Mouse (Mus musculus): ENCODE measurements around the gene Gm11733.
A peak's percentile ranks its signal among the peaks of the same experiment; 100 is the strongest.
"Not testable (repeated sequence)": the region's sequence is repeated elsewhere in the genome, so short reads cannot be mapped to it uniquely, and the experiment has no call there.

Gm11733 gene

DNA sequence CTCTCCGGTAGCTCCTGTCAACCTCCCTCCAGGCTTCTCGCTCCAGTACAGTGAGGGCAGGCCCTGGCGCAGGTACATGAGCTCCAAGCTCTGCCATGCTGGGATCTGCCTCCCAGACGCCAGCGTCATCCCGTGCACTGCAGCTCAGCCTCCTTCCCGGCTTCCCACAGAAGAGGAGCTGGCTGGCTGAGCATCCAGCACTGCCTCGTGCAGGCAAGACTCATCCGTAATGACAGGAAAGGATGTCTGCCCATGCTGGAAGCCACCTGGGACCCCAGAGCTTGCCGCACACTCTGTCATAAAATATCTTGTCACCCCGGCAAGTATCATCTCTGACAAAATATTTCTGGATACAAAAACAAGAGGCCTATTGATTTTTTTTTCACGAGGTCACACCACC, at the start of gene Gm11733:
Gene Gm11733, plus strand, starts transcription at position 171 of the 400 bp plus-strand sequence.
- no peak for DNase-seq (ENCODE audit: low spot score)

GRCm38 (mm10) chr11:117436401-117437109, 47.6 kb upstream of the Gm11733 start:
- no peak for DNase-seq (ENCODE audit: low spot score)

DNA sequence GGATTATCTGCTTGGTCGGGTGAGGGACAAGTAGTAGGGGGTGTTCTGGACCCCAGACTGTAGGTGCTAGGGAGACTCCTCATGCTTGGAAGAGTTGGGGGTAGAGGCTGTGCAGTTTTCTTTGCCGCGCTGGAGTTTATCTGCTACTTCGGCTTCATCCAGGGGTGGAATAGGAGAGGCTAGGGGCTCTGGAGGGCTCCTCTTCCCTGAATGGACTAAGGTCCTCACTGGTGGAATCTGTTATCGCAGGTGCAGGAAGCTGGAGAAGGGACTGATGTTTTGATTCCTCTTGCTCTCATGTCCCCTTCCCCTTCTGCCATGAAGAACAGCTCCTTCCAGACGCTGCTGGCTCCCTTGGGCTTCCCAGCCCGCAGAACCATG, 47.1 kb upstream of the Gm11733 start:
- DNase-seq (ENCODE audit: low spot score): no peak

DNA sequence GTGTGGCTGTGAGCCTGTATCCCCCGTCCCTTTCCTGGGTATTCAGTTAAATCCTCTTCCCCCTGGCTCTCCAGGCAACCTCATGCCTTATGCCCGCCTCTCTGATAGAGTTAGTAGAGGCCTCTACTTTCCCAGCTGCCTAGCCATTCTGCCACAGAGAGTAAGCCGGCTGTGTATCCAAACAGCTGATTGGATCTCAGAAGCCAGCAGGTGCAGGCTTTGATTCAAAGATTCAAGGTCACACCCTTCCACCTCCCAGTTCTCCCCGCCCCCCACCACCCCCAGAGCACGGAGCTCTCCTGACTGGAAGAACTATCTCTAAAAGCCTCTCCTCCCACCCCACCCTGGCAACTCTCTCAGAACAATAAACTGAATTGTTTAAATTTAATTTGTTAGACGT, 45.8 kb upstream of the Gm11733 start:
- no peak for DNase-seq (ENCODE audit: low spot score)

- DNase-seq (ENCODE audit: low spot score): no peak
Observed at GRCm38 (mm10) chr11:117440865-117441425, 43.2 kb upstream of the Gm11733 start.

DNA sequence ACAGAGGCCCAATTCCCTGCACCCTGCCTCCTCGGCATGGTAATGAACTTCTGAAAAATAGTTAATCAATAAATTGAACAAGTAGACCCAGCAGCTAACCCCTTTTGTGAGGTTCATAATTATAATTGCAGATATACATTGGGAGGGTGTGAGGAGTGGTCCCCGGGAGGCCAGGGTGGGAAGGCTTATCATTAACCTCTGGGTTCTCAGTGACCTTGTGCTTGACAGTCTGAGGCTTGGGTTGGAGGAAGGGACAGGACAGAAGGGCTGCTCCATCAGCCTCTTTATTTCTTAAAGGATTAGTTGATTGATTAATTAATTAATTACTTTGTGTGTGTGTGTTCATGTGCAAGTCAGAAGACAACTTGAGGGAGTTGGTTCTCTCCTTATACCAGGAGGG, 40.1 kb upstream of the Gm11733 start:
- no peak for DNase-seq (ENCODE audit: low spot score)

DNA sequence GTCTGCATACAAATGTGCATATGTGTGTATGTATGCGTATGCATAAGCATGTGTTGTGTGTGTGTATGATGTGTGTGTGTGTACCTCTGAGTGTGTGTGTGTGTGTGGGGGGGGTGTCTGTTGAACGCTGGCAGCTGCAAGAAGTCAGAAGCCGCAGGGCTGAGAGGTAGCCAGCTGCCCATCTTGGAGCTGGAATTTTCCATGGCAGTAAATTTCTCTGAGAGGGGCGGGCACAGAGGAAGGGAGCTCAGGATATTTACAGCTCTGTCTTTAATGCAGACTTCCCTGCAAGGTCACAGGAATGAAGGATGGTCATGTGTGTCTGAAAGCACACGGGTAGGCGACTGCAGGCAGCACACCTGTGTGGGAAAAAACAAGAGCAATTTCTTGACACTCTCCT, 38.5 kb upstream of the Gm11733 start:
- no peak for DNase-seq (ENCODE audit: low spot score)

DNA sequence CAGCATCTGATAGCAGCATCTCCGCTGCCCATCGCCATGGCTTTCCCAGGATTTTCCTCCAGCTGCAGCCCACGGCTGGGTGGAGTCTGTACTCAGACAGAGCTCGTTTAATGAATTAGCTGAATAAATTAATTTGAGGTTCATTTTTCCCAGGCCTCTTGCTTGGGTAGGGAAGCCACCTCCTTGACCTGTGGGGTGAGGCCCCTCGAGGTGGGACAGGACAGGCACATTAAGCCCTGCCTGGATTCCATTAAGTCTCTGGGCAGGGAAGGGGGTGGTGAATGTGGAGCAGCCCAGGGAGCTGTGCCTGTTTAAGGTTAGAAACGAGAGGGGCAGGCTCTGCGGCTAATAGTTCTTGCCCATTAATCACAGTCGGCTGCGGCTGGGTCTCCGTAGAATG, 30.1 kb upstream of the Gm11733 start:
- peak; percentile 20 for DNase-seq (ENCODE audit: low spot score)

DNA sequence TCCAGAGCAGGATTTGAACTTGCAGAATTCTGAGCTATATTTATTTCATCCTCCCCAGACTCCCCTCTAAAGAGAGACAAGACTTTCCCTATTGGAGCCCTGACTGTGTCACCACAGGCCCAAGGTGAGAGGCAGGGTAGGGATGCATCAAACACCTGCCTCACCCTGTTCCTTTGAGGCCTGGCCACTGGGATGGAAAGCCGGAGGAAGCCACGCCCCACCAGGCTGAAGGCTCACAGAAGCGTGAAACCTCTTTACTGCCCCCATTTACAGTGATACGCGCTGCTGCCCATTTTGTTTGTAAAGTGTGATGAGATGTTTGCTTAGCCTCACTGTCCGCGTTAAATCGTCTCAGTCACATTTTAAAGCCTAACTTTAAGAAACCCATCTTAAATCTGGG, 25.0 kb upstream of the Gm11733 start:
- no peak for DNase-seq (ENCODE audit: low spot score)

GRCm38 (mm10) chr11:117462202-117462864, 21.8 kb upstream of the Gm11733 start:
- DNase-seq (ENCODE audit: low spot score): peak; percentile 19

- not testable (repeated sequence) for DNase-seq (ENCODE audit: low spot score)
Observed at GRCm38 (mm10) chr11:117463416-117463815, 20.8 kb upstream of the Gm11733 start.

- no peak for DNase-seq (ENCODE audit: low spot score)
Observed at GRCm38 (mm10) chr11:117466292-117466691, 17.9 kb upstream of the Gm11733 start.

- no peak for DNase-seq (ENCODE audit: low spot score)
Observed at GRCm38 (mm10) chr11:117466911-117467310, 17.3 kb upstream of the Gm11733 start.

DNA sequence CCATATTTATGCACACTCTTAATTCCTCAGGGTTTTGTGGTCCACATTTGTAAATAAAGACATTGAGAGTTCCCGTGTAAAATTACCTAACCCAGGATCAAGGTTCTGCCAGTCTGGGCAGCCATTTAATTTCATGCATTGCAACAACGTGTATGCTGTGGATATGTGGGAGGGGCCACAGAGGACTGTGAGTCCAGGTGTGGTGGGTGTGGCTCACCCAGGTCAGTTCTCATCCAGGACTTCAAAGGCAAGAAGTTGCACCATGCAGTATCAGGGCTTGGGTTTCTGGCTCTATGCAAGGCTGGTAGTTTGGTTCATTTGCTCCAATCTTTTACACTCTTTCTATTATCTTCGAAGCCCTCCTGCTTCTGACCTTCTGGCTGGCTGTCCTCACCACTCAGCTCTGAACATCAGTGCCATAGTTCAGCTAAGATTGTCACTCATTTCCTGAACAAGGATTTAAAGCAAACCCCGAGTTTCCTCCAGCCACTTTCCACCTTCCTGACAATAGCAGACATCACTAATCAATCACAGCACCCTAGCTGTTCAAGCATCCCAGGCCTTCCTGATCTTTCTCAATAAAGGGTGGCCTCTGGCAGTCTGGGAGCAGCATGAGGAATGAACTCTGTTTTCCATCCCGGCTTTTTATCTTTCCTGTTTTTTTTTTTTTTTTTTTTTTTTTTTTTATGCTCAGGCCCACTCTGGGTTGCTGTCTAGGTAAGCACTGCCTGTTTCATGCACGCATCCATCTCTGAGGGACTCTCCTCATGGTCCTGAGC, 15.4 kb upstream of the Gm11733 start:
- DNase-seq (ENCODE audit: low spot score): no peak

DNA sequence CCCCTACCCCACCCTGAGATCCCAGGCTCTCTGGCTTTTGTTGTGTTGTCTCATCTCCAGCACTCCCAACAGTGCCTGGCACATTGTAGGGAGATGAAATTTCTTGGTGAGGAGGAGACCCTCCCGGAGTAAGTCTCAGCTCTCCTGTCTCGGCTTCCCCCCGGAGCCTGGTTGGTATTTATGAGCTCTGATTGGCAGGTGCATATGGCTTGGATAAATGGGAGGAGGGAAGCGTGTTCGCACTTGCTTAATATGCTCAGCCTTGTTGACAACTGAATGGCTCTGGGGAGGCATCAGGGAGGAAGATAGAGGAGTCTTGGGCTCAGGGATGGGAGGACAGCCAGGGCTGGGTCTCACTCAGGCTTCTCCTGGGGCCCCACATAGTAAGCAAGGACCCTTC, 14.4 kb upstream of the Gm11733 start:
- no peak for DNase-seq (ENCODE audit: low spot score)

- DNase-seq (ENCODE audit: low spot score): no peak
Observed at GRCm38 (mm10) chr11:117470586-117471195, 13.5 kb upstream of the Gm11733 start.

- no peak for DNase-seq (ENCODE audit: low spot score)
Observed at GRCm38 (mm10) chr11:117471625-117472283, 12.4 kb upstream of the Gm11733 start.

GRCm38 (mm10) chr11:117472885-117473284, 11.3 kb upstream of the Gm11733 start:
- DNase-seq (ENCODE audit: low spot score): no peak

DNA sequence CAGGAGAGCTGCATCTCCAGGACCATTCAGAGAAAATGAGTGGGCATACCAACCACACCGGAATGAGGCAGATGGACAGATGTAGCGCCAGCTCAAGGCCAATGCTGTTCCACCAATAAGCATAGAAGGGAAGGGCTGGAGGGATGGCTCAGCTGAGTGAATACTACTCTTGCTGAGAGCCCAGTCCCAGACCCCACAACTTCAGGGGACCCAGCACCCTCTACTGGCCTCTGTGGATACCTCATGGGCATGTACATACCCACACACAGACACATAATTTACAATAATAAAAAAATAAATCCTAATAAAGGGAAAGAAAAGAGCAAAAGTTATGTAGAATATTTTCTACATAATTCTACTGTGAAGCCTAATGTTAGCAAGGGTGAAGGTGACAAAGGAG, 9.0 kb upstream of the Gm11733 start:
- DNase-seq (ENCODE audit: low spot score): no peak

DNA sequence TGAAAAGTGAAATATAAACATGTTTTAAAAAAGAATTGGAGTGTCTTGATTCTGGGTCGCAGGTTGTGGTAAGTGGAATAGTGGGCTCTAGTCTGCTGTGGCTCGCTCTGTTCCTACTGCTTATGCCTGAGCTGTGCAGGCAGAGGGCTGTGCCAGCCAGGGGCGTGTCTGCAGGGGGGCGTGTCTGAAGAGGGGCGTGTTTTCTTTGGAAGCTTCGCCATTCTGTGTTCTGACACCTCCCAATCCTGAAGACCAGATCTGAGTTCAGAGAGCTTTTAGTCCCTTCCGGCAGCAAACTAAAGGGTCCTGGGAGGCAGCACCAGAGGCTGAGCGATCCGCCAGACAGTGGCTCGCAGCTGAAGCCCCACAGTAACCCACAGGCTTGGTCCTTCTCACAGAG, 8.5 kb upstream of the Gm11733 start:
- no peak for DNase-seq (ENCODE audit: low spot score)

DNA sequence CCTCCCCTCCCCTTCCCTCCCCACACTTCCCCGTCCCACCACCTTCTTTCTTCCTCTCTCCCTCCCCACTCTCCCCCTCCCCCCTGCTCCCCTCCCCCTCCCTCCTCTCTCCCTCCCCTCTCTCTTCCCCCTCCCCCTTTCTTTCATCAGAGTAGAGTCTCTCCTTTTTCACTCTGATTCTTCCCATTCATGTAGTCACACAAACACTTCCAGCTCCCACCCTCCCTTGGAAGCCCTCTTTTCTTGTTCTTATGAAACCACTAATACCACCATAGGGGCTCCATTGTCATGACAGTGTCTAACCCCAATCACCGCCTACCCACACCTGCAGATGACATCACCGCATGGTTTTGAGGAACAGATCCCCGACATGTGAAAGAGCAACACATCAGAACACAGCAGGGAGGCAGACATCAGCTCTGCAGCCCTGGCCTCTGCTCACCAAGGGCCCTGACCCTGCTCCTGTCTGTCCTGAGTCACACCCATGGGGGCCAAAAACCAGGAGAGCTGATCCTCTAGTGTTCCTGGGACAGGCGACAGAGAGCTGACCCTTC, 7.5 kb upstream of the Gm11733 start:
- DNase-seq (ENCODE audit: low spot score): no peak

All from yolk sac, embryonic 10.5 days (tissue).